Mouse (Mus musculus): Measurements from ENCODE around the gene Tmem246. TPM values are rescaled to one million over a fixed set of nuclear protein-coding genes. Genes with fewer than 3 reads are reported as not detected.

The Tmem246 gene
- polyA plus RNA-seq, 2 experiments = 28.4 to 37.0 TPM

DNA sequence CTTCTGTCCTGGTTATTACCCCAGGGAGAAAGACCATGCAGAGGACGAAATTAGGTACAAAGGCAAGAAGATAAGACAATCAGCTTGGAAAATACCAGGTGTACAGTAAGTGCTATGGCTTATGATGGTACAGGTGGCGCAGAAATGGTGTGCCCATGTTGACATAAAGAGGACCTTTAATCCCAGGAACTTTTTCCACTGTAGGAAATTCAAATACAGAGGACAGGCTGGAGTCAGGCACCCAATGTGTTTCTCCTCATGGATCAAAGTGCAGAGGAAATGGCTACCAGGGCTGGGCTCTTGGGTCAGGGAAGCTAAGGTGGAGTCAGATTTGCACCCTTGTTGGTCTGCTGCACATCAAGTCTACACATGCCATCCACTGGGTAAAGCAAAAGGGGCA, 7.5 kb downstream of the Tmem246 start:
- Histone ChIP-seq H3K9me3 (ENCODE audit: control insufficient read depth, low read length) (no peaks in the 10 kb centered on the region), H3K36me3 (ENCODE audit: control insufficient read depth, insufficient read depth, low read length) (peaks cover 16% of the 10 kb centered on the region), H3K4me1 (ENCODE audit: control insufficient read depth, insufficient read depth, low read length) (peaks cover 5% of the 10 kb centered on the region; the same call in 1 of the 2 replicates), H3K27me3 (ENCODE audit: control insufficient read depth, insufficient read depth, low read length) (no peaks in the 10 kb centered on the region), H3K27ac (replicated peaks; ENCODE audit: low read depth, low read length) (no peak overlapping the region), H3K4me2 (replicated peaks; ENCODE audit: low read depth, low read length, severe bottlenecking) (no peak overlapping the region), H3K9ac (ENCODE audit: low read depth, low read length, severe bottlenecking) (no peak overlapping the region), H3K4me3 (replicated peaks; ENCODE audit: low read length) (no peak overlapping the region)
- no peak for TF ChIP-seq POLR2A (IDR thresholded peaks at IDR 0.05; ENCODE audit: borderline replicate concordance, extremely low read depth, insufficient read depth, insufficient read length)
- 83% methylated on average over 2 of the region's 2 CpGs for whole genome bisulfite sequencing
- DNase-seq (ENCODE audit: low spot score) = no peak
- ATAC-seq (ENCODE audit: low FRiP score, low read depth) = no peak

DNA sequence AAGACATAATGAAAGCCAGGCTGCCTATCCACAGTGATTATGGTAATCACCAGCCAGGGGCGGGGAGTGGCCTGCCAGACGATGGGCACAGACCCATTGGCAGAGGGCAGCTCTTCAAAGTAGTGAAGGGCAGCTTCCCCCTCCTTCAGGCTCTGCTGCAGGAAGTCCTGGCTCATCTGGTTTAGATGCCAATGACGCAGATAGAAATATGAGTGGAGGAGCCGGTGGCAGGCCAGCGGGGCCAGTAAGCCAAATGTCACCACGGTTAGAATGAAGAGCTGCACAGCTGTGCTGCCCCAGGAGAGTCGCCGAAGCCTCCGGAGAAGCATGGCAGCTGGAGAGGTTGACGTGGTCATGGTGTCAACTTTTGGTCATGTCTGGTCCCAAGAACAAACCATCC, 10.9 kb downstream of the Tmem246 start:
- no peak for TF ChIP-seq POLR2A (IDR thresholded peaks at IDR 0.05; ENCODE audit: borderline replicate concordance, extremely low read depth, insufficient read depth, insufficient read length)
- DNase-seq (ENCODE audit: low spot score) (no peak), ATAC-seq (ENCODE audit: low FRiP score, low read depth) (no peak)
- no peak overlapping the region for H3K4me3 ChIP-seq (replicated peaks; ENCODE audit: low read length)
- peaks cover 19% of the 10 kb centered on the region for H3K36me3 ChIP-seq (ENCODE audit: control insufficient read depth, insufficient read depth, low read length)
- H3K27ac ChIP-seq (replicated peaks; ENCODE audit: low read depth, low read length) = no peak overlapping the region
- no peaks in the 10 kb centered on the region for H3K9me3 ChIP-seq (ENCODE audit: control insufficient read depth, low read length)
- no peak overlapping the region for H3K9ac ChIP-seq (ENCODE audit: low read depth, low read length, severe bottlenecking)
- WGBS = 79% methylated on average over 10 of the region's 10 CpGs
- H3K4me2 ChIP-seq (replicated peaks; ENCODE audit: low read depth, low read length, severe bottlenecking) = no peak overlapping the region
- H3K27me3 ChIP-seq (ENCODE audit: control insufficient read depth, insufficient read depth, low read length) = no peaks in the 10 kb centered on the region
- H3K4me1 ChIP-seq (ENCODE audit: control insufficient read depth, insufficient read depth, low read length) = peaks cover 21% of the 10 kb centered on the region

DNA sequence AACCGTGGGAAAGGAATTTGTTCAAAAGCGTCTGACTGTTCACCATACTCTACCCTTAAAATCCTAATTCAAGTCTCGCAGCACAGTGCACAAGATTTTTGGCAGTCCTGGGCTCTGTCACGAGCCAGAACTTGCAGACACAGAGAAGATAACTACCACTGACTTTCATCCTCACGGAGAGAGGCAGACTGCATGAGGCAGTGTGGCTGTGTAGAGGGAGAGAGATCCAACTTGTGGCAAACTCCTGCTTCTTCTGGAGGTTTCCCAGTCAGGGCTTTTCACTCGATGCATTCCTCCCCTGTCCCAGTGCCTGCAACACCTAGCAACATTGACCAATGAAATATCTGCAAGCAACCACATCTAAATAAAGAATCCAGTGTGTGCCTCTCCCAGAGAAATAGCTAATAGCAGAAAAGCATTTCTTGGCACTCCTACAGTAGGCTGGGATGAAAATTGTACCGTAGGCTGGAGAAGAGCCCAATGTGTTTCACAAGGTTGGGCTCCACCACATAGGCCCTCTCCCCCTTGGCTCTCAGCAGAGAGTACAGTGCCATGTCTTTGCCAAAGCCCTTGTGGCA, 12.1 kb downstream of the Tmem246 start:
- no peak overlapping the region for H3K4me3 ChIP-seq (replicated peaks; ENCODE audit: low read length)
- DNase-seq (ENCODE audit: low spot score) (peak; percentile 65), ATAC-seq (ENCODE audit: low FRiP score, low read depth) (peak; percentile 70)
- no peak overlapping the region for H3K4me2 ChIP-seq (replicated peaks; ENCODE audit: low read depth, low read length, severe bottlenecking)
- peaks cover 29% of the 10 kb centered on the region for H3K4me1 ChIP-seq (ENCODE audit: control insufficient read depth, insufficient read depth, low read length)
- peaks cover 19% of the 10 kb centered on the region for H3K36me3 ChIP-seq (ENCODE audit: control insufficient read depth, insufficient read depth, low read length)
- H3K9ac ChIP-seq (ENCODE audit: low read depth, low read length, severe bottlenecking) = 0 out of 2 replicates have a peak overlapping the region, but pooled peaks have one; percentile 16
- TF ChIP-seq POLR2A (IDR thresholded peaks at IDR 0.05; ENCODE audit: borderline replicate concordance, extremely low read depth, insufficient read depth, insufficient read length) = no peak
- H3K27me3 ChIP-seq (ENCODE audit: control insufficient read depth, insufficient read depth, low read length) = no peaks in the 10 kb centered on the region
- peak overlapping the region; percentile 65 for H3K27ac ChIP-seq (replicated peaks; ENCODE audit: low read depth, low read length)
- WGBS = 65% methylated on average over 7 of the region's 7 CpGs
- H3K9me3 ChIP-seq (ENCODE audit: control insufficient read depth, low read length) = no peaks in the 10 kb centered on the region

DNA sequence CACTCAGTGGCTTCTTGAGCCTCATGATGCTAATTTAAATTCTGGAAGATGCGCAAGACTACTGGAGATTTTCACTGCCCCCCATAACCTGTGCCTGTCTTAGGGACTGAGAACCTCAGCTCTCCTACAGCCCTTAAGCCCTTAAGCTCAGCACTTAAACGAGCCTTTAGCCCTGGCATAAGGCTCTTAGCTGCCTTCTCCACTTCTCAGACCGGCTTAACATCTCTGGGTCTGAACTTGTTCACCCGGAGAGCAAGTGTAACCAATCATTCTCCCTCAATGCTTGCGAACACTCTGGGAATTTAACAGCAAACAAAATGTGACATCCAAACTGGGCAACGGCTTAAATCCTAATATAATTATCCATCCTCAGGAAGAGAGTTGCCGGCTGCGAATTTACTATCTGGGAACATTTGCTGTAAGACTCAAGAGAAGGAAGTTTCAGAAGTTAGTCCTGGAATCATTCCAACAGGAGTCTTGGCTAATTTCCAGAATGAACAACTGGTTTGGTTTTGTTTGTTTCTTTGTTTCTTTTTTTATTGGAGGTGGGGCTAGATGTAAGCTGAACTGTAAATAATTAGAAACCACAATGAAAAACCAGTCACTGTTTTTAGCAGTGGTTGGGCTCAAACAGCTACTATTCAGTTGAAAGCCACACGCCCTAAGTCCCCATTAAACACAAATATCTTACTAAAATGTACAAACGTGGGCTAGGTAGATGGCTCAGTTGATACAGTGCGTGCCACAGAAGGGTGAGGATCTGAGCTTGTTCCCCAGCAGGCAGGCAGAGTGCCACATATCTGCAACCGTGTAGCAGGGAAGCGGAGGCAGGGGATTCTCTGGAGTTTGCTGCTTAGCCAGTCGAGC, 13.5 kb downstream of the Tmem246 start:
- TF ChIP-seq POLR2A (IDR thresholded peaks at IDR 0.05; ENCODE audit: borderline replicate concordance, extremely low read depth, insufficient read depth, insufficient read length) = no peak
- 30% methylated on average over 14 of the region's 14 CpGs for WGBS
- peak; percentile 81 for DNase-seq (ENCODE audit: low spot score)
- Histone ChIP-seq H3K4me3 (replicated peaks; ENCODE audit: low read length) (no peak overlapping the region), H3K27me3 (ENCODE audit: control insufficient read depth, insufficient read depth, low read length) (no peaks in the 10 kb centered on the region), H3K4me2 (replicated peaks; ENCODE audit: low read depth, low read length, severe bottlenecking) (0 out of 2 replicates have a peak overlapping the region, but pooled peaks have one; percentile 4), H3K27ac (replicated peaks; ENCODE audit: low read depth, low read length) (peak overlapping the region; percentile 52; the same call in 1 of the 2 replicates), H3K36me3 (ENCODE audit: control insufficient read depth, insufficient read depth, low read length) (peaks cover 19% of the 10 kb centered on the region), H3K9me3 (ENCODE audit: control insufficient read depth, low read length) (no peaks in the 10 kb centered on the region), H3K4me1 (ENCODE audit: control insufficient read depth, insufficient read depth, low read length) (peaks cover 31% of the 10 kb centered on the region), H3K9ac (ENCODE audit: low read depth, low read length, severe bottlenecking) (0 out of 2 replicates have a peak overlapping the region, but pooled peaks have one; percentile 18)
- peak; percentile 41; the same call in 1 of the 2 replicates for ATAC-seq (ENCODE audit: low FRiP score, low read depth)

DNA sequence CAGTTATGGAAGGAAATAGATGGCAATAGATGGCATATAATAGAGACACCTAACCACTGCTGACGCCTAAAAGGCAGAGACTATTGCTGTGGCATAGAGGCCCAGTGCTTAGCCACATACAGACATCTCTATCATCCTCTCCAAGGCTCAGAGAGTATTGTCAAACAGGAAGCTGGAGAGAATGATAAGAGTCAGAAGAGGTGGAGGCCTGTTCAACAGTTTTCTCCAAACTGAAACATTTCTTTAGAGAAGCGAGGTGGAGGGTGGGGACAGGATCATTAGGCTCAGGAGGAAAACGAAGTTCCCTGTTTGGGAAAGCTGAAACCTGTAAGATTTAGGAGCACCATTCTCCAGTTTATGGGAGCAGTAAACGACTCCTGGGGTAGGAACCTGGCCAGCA, 16.4 kb downstream of the Tmem246 start:
- peaks cover 31% of the 10 kb centered on the region for H3K4me1 ChIP-seq (ENCODE audit: control insufficient read depth, insufficient read depth, low read length)
- no peak overlapping the region for H3K27ac ChIP-seq (replicated peaks; ENCODE audit: low read depth, low read length)
- 39% methylated on average over 4 of the region's 4 CpGs for WGBS
- no peak for DNase-seq (ENCODE audit: low spot score)
- H3K9me3 ChIP-seq (ENCODE audit: control insufficient read depth, low read length) = no peaks in the 10 kb centered on the region
- H3K36me3 ChIP-seq (ENCODE audit: control insufficient read depth, insufficient read depth, low read length) = peaks cover 11% of the 10 kb centered on the region
- TF ChIP-seq POLR2A (IDR thresholded peaks at IDR 0.05; ENCODE audit: borderline replicate concordance, extremely low read depth, insufficient read depth, insufficient read length) = no peak
- no peak overlapping the region for H3K4me3 ChIP-seq (replicated peaks; ENCODE audit: low read length)
- ATAC-seq (ENCODE audit: low FRiP score, low read depth) = no peak
- H3K27me3 ChIP-seq (ENCODE audit: control insufficient read depth, insufficient read depth, low read length) = no peaks in the 10 kb centered on the region
- no peak overlapping the region for H3K9ac ChIP-seq (ENCODE audit: low read depth, low read length, severe bottlenecking)
- H3K4me2 ChIP-seq (replicated peaks; ENCODE audit: low read depth, low read length, severe bottlenecking) = no peak overlapping the region
